Mouse (Mus musculus) liver, embryonic 11.5 days (tissue): ENCODE results near the gene Cdc42ep4. TPM values are rescaled to one million over a fixed set of nuclear protein-coding genes. Genes with fewer than 3 reads are reported as not detected.

ENCODE experiments used
- ATAC-seq: fragments of 200-750 bp; cut with Nextera tagmentation; replicated peaks from 2 replicates; pipeline ENCODE4 v1.8.0; 2017; ENCODE audit warnings: moderate number of reproducible peaks, mild to moderate bottlenecking, moderate TSS enrichment, moderate library complexity; ENCODE audit not compliant: low FRiP score
- DNase-seq: peaks from one replicate; pipeline ENCODE4 v3.0.0-alpha.2; 2017; ENCODE audit warnings: low spot score
- H3K27ac ChIP-seq: fragments of 300-500 bp; sonication (generic); 2 replicates; pipeline ENCODE4 v1.5.1; 2014; ENCODE audit warnings: mild to moderate bottlenecking, low read depth, low read length, control low read depth
- H3K27me3 ChIP-seq: fragments of 300-500 bp; sonication (generic); replicated peaks from 2 replicates; pipeline ENCODE4 v1.6.1; 2014; ENCODE audit warnings: low read length, mixed read lengths; ENCODE audit not compliant: control insufficient read depth, insufficient read depth
- H3K36me3 ChIP-seq: fragments of 300-500 bp; sonication (generic); 2 replicates; pipeline ENCODE4 v1.6.1; 2014; ENCODE audit warnings: mild to moderate bottlenecking, low read length, moderate library complexity, mixed read lengths; ENCODE audit not compliant: control insufficient read depth, insufficient read depth
- H3K4me1 ChIP-seq: fragments of 300-500 bp; sonication (generic); replicated peaks from 2 replicates; pipeline ENCODE4 v1.6.1; 2014; ENCODE audit warnings: low read length, mixed read lengths; ENCODE audit not compliant: control insufficient read depth, insufficient read depth
- H3K4me2 ChIP-seq: fragments of 300-500 bp; sonication (generic); 2 replicates; pipeline ENCODE4 v1.6.1; 2014; ENCODE audit warnings: mild to moderate bottlenecking, control low read depth, moderate library complexity
- H3K4me3 ChIP-seq: fragments of 300-500 bp; sonication (generic); 2 replicates; pipeline ENCODE4 v1.5.1; 2014; ENCODE audit warnings: low read depth, low read length, control low read depth
- H3K9ac ChIP-seq: fragments of 300-500 bp; sonication (generic); 2 replicates; pipeline ENCODE4 v1.6.1; 2014; ENCODE audit warnings: low read depth, low read length, control low read depth
- H3K9me3 ChIP-seq: fragments of 300-500 bp; sonication (generic); 2 replicates; pipeline ENCODE4 v1.6.1; 2016; ENCODE audit warnings: low read length, inconsistent platforms, mixed read lengths; ENCODE audit not compliant: control insufficient read depth
- WGBS: fragments of 180-500 bp; shearing (Covaris S2); extraction: QIAGEN DNeasy Blood & Tissue Kit; methylation state at CpG from one replicate; pipeline ENCODE4 v1.1.7; 2014; 5-methylcytosine and 5-hydroxymethylcytosine counted together
- polyA plus RNA-seq: library from polyadenylated mRNA; unstranded; fragments of >200 nt; fragmentation: Nextera tagmentation; extraction: Ambion mirVana; gene quantifications from 2 replicates; pipeline ENCODE4 v1.2.1, GENCODE M21; 2014

The Cdc42ep4 gene
- 26.0 and 29.5 TPM in 2 replicates for polyA plus RNA-seq

DNA sequence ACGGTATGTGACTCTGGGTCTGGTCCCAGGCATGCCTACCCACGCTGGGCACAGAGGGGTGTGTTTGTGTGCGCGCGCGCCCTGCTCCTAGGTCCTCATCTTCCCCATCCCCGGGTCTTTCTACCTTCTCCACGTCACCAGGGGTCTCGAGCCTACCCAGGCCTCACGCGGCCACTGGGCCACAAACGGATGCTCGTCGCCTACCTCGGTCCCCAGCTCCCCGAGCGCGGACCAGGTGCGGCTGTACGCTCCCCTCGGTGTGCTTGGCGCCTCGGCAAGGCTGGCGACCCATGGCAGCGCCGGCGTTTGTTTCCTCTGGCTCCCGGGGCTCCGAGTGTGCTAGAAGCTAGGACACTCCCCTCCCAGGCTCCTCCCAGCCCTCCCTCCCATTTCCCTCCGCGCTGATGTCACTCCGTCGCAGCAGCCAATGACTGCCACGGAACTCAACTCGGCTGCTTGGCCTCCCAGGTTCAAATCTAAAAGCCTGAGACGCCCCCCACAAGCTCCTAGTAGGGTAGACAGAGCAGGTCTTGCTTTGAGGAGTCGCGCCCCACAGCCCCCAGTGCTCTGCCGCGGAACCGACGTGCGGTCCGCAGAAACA is at the start of gene Cdc42ep4:
TSS of gene Cdc42ep4 (minus strand) at position 398 of the 601 bp plus-strand sequence.
- Histone ChIP-seq H3K4me3 (peak within 1 kb of the TSS; percentile 82), H3K27ac (peak within 1 kb of the TSS; percentile 89), H3K9me3 (no peaks in the 10 kb centered on the region), H3K4me2 (peak within 1 kb of the TSS; percentile 89), H3K36me3 (no peaks in the 10 kb centered on the region), H3K9ac (peak within 1 kb of the TSS; percentile 78), H3K27me3 (no peaks in the 10 kb centered on the region), H3K4me1 (peaks cover 36% of the 10 kb centered on the region)
- WGBS: under 1% methylated on average over 44 of the region's 44 CpGs
- ATAC-seq: peak; percentile 81
- peak; percentile 86 for DNase-seq

DNA sequence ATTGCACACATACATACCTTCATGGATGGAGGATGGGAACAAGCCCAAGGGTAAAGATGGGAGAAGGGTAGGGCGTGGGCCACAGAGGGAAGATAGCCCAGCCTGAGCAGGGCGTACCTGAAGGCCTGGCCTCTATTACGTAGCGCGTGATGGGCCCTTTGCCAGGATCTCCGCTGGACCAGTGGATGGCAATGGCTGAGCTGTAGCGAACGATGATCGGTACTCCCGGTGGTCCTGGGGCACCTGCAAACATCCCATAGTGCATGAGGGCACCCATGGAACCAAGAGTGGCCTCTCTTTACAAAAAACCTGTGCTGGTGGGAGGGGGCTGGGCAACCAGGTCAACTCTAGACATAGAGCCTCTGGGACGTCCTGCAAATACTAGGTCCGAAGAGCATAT is 48.3 kb upstream of the Cdc42ep4 start:
- Histone ChIP-seq H3K27ac (no peak overlapping the region), H3K27me3 (peaks cover 27% of the 10 kb centered on the region), H3K4me3 (no peak overlapping the region), H3K4me1 (peaks cover 56% of the 10 kb centered on the region), H3K36me3 (no peaks in the 10 kb centered on the region), H3K9ac (no peak overlapping the region), H3K4me2 (no peak overlapping the region), H3K9me3 (no peaks in the 10 kb centered on the region)
- DNase-seq: no peak
- WGBS: 90% methylated on average over 12 of the region's 12 CpGs
- no peak for ATAC-seq

DNA sequence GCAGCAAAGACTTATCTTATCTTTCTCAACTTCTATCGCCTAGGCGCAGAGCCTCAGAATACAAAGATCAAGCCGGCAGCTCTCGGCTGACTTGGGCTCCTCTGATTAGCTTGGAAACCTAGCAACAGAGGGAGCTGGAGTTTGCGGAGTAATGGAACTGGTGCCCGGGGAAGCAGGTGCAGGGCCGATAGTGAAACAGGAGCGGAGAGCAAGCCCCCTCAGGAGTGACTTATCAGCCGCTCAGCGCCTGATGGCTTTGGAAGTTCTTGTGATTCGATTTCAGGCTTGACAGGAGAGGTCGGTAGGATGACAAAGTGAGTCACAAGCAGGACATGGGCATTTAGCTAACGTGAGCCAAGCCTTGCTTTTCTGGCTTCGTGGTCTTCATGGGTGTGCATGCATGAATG is 47.4 kb upstream of the Cdc42ep4 start:
- Histone ChIP-seq H3K9me3 (no peaks in the 10 kb centered on the region), H3K4me2 (peak overlapping the region; percentile 48), H3K27ac (0 out of 2 replicates have a peak overlapping the region, but pooled peaks have one; percentile 28), H3K4me3 (no peak overlapping the region), H3K4me1 (peaks cover 56% of the 10 kb centered on the region), H3K36me3 (no peaks in the 10 kb centered on the region), H3K9ac (no peak overlapping the region), H3K27me3 (peaks cover 27% of the 10 kb centered on the region)
- DNase-seq (no peak), ATAC-seq (peak; percentile 89)
- 21% methylated on average over 14 of the region's 14 CpGs for WGBS

DNA sequence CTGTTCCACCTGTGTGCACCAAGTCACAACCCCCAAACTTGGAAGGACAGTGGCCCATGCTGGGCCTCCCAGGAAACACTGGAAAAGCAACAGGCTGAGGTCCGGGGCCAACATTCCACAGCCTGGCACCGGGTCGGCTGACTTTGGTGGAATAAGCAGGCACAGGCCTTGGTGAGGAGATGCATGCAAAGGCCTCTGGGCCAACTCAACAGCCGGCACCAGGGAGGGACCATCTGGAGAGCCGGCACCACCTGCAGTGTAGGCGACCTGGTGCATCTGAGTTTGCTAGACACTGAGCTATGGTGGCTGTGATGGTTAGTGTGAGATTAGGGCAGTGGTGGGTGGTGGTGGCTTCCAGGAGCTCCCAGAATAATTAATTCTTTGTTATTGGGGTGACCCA is 46.3 kb upstream of the Cdc42ep4 start:
- Histone ChIP-seq H3K4me3 (no peak overlapping the region), H3K4me2 (no peak overlapping the region), H3K36me3 (no peaks in the 10 kb centered on the region), H3K27me3 (peaks cover 23% of the 10 kb centered on the region), H3K9ac (peak overlapping the region; percentile 39; the same call in 1 of the 2 replicates), H3K9me3 (no peaks in the 10 kb centered on the region), H3K4me1 (peaks cover 49% of the 10 kb centered on the region), H3K27ac (no peak overlapping the region)
- DNase-seq (no peak), ATAC-seq (peak; percentile 37; the same call in 1 of the 2 replicates)
- 70% methylated on average over 6 of the region's 6 CpGs for WGBS

DNA sequence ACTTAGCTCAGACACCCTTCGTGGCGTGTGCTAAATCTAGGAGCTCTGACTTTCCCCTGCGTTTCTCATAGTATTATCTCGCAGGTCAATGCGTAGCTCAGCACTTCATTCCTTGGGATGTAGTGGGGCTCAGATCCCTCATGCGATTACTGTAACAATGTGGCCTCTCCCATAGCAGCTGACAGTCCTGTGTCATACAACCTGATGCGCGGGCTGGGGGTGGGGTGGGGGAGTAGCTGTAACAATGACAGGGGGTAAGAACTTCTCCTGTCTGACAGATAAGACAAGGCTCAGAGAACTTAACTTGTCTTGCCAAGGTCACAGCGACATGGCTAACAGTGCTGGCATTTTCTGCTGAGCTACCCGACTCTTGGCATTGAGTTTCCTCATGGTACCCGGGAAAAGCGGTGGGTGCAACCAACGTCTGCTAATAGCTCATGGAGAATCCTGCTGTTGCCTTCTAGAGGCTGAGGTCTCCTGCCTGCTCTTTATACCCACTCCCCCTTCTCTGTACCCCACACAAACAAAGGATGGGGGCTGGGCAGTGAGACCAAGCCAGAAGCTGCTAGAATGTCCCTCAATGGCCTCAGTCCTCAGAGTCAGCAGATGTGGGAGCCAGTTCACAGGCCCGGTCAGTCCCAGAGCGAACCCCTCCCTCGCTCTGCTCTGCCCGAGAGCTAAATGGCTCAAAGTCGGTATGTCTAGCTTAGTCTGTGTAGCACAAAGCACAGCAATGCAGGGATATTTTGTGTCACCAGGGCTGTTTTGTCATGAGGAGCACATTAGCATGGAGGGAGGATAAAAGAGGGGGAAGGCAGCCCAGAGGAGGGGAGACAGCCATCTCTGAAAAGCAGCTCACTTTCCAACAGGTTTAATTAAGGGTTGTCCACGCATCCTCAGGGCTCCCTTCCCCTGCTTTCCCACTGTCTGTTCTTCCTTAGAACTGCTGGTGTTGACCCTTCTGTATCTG is 45.6 kb upstream of the Cdc42ep4 start:
- H3K9ac ChIP-seq: peak overlapping the region; percentile 39
- peaks cover 45% of the 10 kb centered on the region for H3K4me1 ChIP-seq
- DNase-seq: no peak
- H3K27ac ChIP-seq: no peak overlapping the region
- H3K36me3 ChIP-seq: no peaks in the 10 kb centered on the region
- H3K27me3 ChIP-seq: peaks cover 16% of the 10 kb centered on the region
- no peak for ATAC-seq
- 64% methylated on average over 19 of the region's 19 CpGs for WGBS
- H3K9me3 ChIP-seq: no peaks in the 10 kb centered on the region
- H3K4me3 ChIP-seq: no peak overlapping the region
- H3K4me2 ChIP-seq: no peak overlapping the region

DNA sequence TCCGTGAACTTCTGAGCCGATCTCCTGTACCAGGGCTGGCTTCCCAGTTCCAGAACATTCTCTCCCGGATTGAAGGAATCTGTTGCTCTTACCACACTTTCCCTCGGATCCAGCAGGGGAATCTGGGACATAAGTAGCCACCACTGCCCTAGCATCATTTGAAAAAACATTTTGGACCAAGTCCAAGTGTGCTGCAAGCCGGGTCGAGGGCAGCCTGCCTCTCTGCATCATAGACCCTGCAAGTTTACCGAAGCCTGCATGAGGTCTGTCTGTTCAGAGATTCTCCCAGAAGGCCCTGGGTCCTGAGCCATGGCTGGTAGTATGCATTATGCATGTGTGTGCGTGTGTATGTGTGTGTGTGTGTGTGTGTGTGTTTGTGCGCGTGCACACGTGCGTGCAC is 44.2 kb upstream of the Cdc42ep4 start:
- ATAC-seq (no peak), DNase-seq (peak; percentile 29)
- peaks cover 5% of the 10 kb centered on the region for H3K27me3 ChIP-seq
- no peaks in the 10 kb centered on the region for H3K9me3 ChIP-seq
- H3K9ac ChIP-seq: no peak overlapping the region
- H3K36me3 ChIP-seq: no peaks in the 10 kb centered on the region
- no peak overlapping the region for H3K4me2 ChIP-seq
- 85% methylated on average over 12 of the region's 12 CpGs for WGBS
- no peak overlapping the region for H3K4me3 ChIP-seq
- peaks cover 35% of the 10 kb centered on the region for H3K4me1 ChIP-seq
- no peak overlapping the region for H3K27ac ChIP-seq

DNA sequence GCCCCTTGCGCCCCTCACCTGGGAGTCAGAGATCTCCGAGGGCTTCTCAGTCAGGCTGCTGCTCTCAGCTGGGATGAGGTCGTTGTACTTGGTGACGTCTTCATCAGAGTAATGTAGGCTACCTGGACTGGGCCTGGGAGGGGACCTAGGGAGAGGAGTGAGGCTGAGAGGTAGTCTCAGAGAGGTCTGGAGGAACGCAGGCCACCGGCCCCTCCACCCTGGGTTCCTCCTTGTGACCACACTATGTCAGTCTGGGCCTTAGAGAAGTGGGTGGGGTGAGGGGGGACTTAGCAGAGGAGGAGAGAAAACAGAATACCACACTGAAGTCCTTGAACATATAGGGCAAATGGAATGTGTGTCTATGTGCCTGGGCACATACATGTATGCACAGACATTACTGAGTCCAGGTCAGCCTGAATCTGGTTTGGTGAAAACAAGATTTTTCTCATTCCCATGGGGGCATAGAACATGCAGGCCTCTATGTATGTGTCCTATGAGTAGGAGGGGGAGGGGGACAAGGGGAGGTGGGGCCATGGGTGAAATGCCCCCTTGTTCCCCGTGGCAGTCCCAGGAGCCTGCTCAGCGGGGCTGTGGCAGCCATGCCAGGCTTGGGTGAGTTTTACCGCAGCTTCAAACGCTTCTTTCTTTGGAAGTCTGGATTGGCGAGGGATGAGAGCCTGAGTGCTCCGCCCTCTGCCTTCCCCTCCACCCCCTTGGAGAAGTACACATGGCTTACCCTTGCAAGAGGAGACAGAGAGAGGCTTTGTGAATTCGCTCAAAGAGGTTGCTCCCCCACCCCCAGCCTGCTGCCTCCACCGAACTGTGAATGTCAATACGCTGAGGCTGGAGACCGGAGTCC is 39.9 kb upstream of the Cdc42ep4 start:
- ATAC-seq (no peak; the same call in 1 of the 2 replicates), DNase-seq (no peak)
- WGBS: 63% methylated on average over 16 of the region's 16 CpGs
- no peak overlapping the region for H3K4me2 ChIP-seq
- no peak overlapping the region for H3K27ac ChIP-seq
- no peaks in the 10 kb centered on the region; the same call in 1 of the 2 replicates for H3K27me3 ChIP-seq
- no peak overlapping the region for H3K9ac ChIP-seq
- H3K4me3 ChIP-seq: no peak overlapping the region
- H3K36me3 ChIP-seq: no peaks in the 10 kb centered on the region
- H3K9me3 ChIP-seq: no peaks in the 10 kb centered on the region
- peaks cover 17% of the 10 kb centered on the region for H3K4me1 ChIP-seq

DNA sequence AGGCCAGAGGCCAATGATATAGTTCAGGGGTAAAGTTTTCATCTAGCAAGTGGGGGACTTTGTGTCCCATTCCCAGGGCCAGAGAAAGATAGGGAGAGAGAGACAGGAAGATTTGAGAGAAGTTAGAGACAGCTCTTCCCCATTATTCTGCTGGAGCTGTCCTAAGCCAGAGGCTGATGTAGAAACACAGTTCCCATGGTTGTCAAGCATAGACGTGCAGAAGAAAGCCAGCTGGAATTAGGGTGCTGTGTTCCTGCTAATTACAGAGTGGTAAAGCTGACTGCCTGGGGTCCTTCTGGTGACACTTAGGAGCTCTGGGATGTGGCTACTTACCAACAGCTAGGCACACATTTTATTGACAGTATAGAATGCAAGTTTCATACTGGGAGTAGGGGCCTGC is 37.4 kb upstream of the Cdc42ep4 start:
- H3K9me3 ChIP-seq: no peaks in the 10 kb centered on the region
- H3K4me1 ChIP-seq: peaks cover 39% of the 10 kb centered on the region
- H3K27me3 ChIP-seq: no peaks in the 10 kb centered on the region; the same call in 1 of the 2 replicates
- no peak overlapping the region for H3K4me3 ChIP-seq
- H3K36me3 ChIP-seq: no peaks in the 10 kb centered on the region
- peak overlapping the region; percentile 2; the same call in 1 of the 2 replicates for H3K27ac ChIP-seq
- no peak for DNase-seq
- 50% methylated on average over 1 of the region's 1 CpGs for WGBS
- no peak overlapping the region for H3K4me2 ChIP-seq
- H3K9ac ChIP-seq: no peak overlapping the region
- no peak for ATAC-seq
